Mouse (Mus musculus): ENCODE measurements around the gene Cby3.

GRCm38 (mm10) chr11:50389616-50390015 is 35.4 kb downstream of the Cby3 start:
- TF ChIP-seq EP300 (optimal IDR thresholded peaks at IDR 0.05) (no peak), CTCF (IDR thresholded peaks at IDR 0.05; ENCODE audit: low read depth) (no peak)

Data from stomach, postnatal 0 days (tissue).